Mouse (Mus musculus): ENCODE measurements around the gene Ffar3. TPM values are rescaled to one million over a fixed set of nuclear protein-coding genes. Genes with fewer than 3 reads are reported as not detected.

The Ffar3 gene
- polyA plus RNA-seq, 1 experiment from 2014 or later = 0.83 TPM

DNA sequence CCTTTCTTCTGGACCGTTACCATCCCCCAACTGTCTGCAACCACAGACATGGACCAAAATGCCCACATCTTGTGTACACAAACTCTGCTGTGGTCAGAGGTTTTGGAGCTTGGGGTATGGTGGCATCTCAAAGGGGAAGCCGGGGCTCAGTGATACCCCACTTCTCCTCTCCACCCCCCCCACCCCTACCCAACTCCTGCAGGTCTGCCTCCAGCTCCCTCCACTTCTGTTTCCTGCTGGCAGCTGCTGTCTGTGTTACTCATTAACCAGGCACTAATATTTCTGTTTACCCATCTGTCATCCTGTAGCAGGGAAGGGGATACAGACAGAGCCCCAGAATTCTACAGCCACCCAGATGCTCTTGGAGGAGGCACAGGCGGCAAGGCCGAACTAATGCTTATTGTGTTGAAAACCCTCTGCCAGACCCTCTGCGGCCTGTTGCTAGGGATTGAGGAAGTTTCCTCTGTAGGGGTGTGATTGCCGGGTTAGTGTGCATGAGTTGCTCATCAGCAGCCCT is 43.6 kb downstream of the Ffar3 start:
- Histone ChIP-seq H3K27ac (peak overlapping the region; percentile 63; the same call in 1 of the 2 replicates), H3K9me3 (no peaks in the 10 kb centered on the region), H3K9ac (no peak overlapping the region), H3K4me3 (replicated peaks) (no peak overlapping the region), H3K4me2 (replicated peaks) (peak overlapping the region; percentile 39), H3K36me3 (no peaks in the 10 kb centered on the region), H3K4me1 (replicated peaks) (peaks cover 10% of the 10 kb centered on the region; the same call in 1 of the 2 replicates), H3K27me3 (replicated peaks) (no peaks in the 10 kb centered on the region)
- WGBS = 33% methylated on average over 6 of the region's 6 CpGs
- peak; percentile 90 for ATAC-seq

DNA sequence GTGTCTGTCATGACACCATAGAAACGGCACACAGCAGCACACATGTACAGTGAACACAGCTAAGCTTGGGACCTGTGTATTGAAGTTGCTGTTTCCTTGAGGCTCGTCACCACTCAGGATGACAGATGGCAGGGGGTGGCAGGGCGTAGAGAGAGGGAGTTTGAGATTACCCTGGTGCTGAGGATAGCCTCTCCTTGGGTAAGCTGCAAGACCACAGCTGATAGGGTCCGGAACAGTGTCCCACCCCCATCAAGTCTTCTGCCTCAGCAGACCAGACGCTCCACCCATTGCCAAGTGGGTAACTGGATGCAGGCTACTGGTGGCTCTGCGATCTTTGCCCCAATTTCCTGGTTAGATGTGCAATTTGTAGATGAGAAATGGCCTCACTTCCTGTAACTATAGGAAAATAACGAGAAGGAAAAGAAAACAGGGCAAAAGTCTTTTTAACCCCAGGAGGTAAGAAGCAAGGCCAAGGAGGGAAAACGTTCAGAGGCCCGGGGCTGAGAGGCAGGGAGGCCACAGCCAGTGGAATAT is 44.2 kb downstream of the Ffar3 start:
- Histone ChIP-seq H3K4me1 (replicated peaks) (peaks cover 10% of the 10 kb centered on the region; the same call in 1 of the 2 replicates), H3K27me3 (replicated peaks) (no peaks in the 10 kb centered on the region), H3K4me3 (replicated peaks) (no peak overlapping the region), H3K9me3 (no peaks in the 10 kb centered on the region), H3K27ac (peak overlapping the region; percentile 63), H3K4me2 (replicated peaks) (peak overlapping the region; percentile 39), H3K36me3 (no peaks in the 10 kb centered on the region), H3K9ac (no peak overlapping the region)
- 29% methylated on average over 9 of the region's 9 CpGs for WGBS
- peak; percentile 73 for ATAC-seq

DNA sequence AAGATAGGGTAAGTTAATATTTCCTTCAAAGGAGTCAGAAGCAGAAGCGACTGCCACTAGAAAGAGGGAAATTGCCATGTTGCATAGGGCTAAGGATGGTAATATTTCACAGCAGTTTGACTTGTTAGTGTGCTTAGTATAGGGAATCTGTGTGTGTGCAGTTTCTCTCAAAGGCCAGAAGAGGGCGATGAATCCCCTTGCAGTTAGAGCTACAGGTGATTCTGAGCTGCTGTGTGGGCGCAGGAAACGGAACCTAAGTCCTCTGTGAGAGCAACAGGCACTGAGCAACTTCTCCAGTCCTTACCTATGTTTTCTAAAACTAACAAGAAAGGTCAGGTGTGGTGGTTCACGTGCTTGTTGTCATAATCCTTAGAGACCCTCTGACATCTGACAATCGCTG is 45.7 kb downstream of the Ffar3 start:
- H3K4me2 ChIP-seq (replicated peaks) = no peak overlapping the region
- WGBS = 60% methylated on average over 6 of the region's 6 CpGs
- H3K9ac ChIP-seq = no peak overlapping the region
- ATAC-seq = no peak
- H3K4me3 ChIP-seq (replicated peaks) = no peak overlapping the region
- no peak overlapping the region for H3K27ac ChIP-seq
- H3K27me3 ChIP-seq (replicated peaks) = no peaks in the 10 kb centered on the region
- peaks cover 10% of the 10 kb centered on the region; the same call in 1 of the 2 replicates for H3K4me1 ChIP-seq (replicated peaks)
- no peaks in the 10 kb centered on the region for H3K36me3 ChIP-seq
- no peaks in the 10 kb centered on the region for H3K9me3 ChIP-seq

DNA sequence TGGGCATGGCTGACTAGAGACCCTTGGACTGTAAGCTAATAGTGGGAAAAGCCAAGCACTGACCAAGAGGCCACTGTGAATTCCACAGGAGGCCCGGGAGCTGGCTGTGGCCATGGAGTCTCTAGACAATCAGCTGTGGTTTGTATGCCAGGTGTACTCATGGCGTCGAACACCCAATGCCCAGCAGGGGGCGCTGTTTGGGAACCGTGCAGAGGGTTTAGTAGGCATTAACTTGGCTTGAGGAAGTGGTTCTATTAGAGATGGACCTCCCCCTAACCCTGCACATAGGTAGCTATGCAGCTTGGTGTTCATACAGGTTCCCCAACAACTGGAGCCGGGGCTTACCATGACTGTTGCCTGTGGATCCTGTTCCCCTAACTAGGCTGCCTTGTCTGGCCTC is 50.1 kb downstream of the Ffar3 start:
- H3K27me3 ChIP-seq (replicated peaks) = no peaks in the 10 kb centered on the region
- H3K4me1 ChIP-seq (replicated peaks) = no peaks in the 10 kb centered on the region
- H3K9ac ChIP-seq = no peak overlapping the region
- no peaks in the 10 kb centered on the region for H3K36me3 ChIP-seq
- WGBS = 52% methylated on average over 6 of the region's 6 CpGs
- H3K9me3 ChIP-seq = no peaks in the 10 kb centered on the region
- no peak overlapping the region for H3K4me2 ChIP-seq (replicated peaks)
- H3K4me3 ChIP-seq (replicated peaks) = no peak overlapping the region
- H3K27ac ChIP-seq = no peak overlapping the region
- ATAC-seq = no peak

Other genes starting within 250 kb of the Ffar3 start
- 8.5 and 10.0 TPM in 2 replicates for gene Upk1a, start 243.3 kb downstream of the Ffar3 start, polyA plus RNA-seq (2015; fragmentation: Nextera tagmentation; extraction: Ambion mirVana)
- 1,191 and 1,300 TPM in 2 replicates for gene Cox6b1, start 230.0 kb downstream of the Ffar3 start, polyA plus RNA-seq (2015; fragmentation: Nextera tagmentation; extraction: Ambion mirVana)
- not detected in 2 replicates for gene Etv2, start 220.3 kb downstream of the Ffar3 start, polyA plus RNA-seq (2015; fragmentation: Nextera tagmentation; extraction: Ambion mirVana)
- gene Rbm42, start 205.9 kb downstream of the Ffar3 start, polyA plus RNA-seq (2015; fragmentation: Nextera tagmentation; extraction: Ambion mirVana) = 102 and 107 TPM in 2 replicates
- 38.7 and 40.5 TPM in 2 replicates for gene Haus5, start 191.2 kb downstream of the Ffar3 start, polyA plus RNA-seq (2015; fragmentation: Nextera tagmentation; extraction: Ambion mirVana)
- gene Pmis2, start 184.6 kb downstream of the Ffar3 start, polyA plus RNA-seq (2015; fragmentation: Nextera tagmentation; extraction: Ambion mirVana) = not detected in 2 replicates
- gene 2200002J24Rik, start 157.3 kb downstream of the Ffar3 start, polyA plus RNA-seq (2015; fragmentation: Nextera tagmentation; extraction: Ambion mirVana) = 3.2 and 4.7 TPM in 2 replicates
- gene Atp4a, start 144.0 kb downstream of the Ffar3 start, polyA plus RNA-seq (2015; fragmentation: Nextera tagmentation; extraction: Ambion mirVana) = 1.3 and 2.0 TPM in 2 replicates
- 220 and 257 TPM in 2 replicates for gene Tmem147, start 126.6 kb downstream of the Ffar3 start, polyA plus RNA-seq (2015; fragmentation: Nextera tagmentation; extraction: Ambion mirVana)
- 0.10 and 0.33 TPM in 2 replicates for gene Gapdhs, start 112.5 kb downstream of the Ffar3 start, polyA plus RNA-seq (2015; fragmentation: Nextera tagmentation; extraction: Ambion mirVana)
- 1.4 TPM in 2 replicates for gene Sbsn, start 104.7 kb downstream of the Ffar3 start, polyA plus RNA-seq (2015; fragmentation: Nextera tagmentation; extraction: Ambion mirVana)
- gene Dmkn, start 92.4 kb downstream of the Ffar3 start, polyA plus RNA-seq (2015; fragmentation: Nextera tagmentation; extraction: Ambion mirVana) = 4.6 and 5.3 TPM in 2 replicates
- 1.9 and 2.8 TPM in 2 replicates for gene Krtdap, start 68.3 kb downstream of the Ffar3 start, polyA plus RNA-seq (2015; fragmentation: Nextera tagmentation; extraction: Ambion mirVana)
- gene Ffar2, start 32.4 kb downstream of the Ffar3 start, polyA plus RNA-seq (2015; fragmentation: Nextera tagmentation; extraction: Ambion mirVana) = 10.9 and 15.5 TPM in 2 replicates
- gene Ffar1, start 5.4 kb upstream of the Ffar3 start, polyA plus RNA-seq (2015; fragmentation: Nextera tagmentation; extraction: Ambion mirVana) = 0.25 and 0.27 TPM in 2 replicates
- 0.38 and 0.59 TPM in 2 replicates for gene Cd22, start 24.2 kb upstream of the Ffar3 start, polyA plus RNA-seq (2015; fragmentation: Nextera tagmentation; extraction: Ambion mirVana)
- gene Mag, start 58.7 kb upstream of the Ffar3 start, polyA plus RNA-seq (2015; fragmentation: Nextera tagmentation; extraction: Ambion mirVana) = 0.24 and 0.40 TPM in 2 replicates
- not detected in 2 replicates for gene Hamp2, start 68.5 kb upstream of the Ffar3 start, polyA plus RNA-seq (2015; fragmentation: Nextera tagmentation; extraction: Ambion mirVana)
- gene Hamp, start 87.9 kb upstream of the Ffar3 start, polyA plus RNA-seq (2015; fragmentation: Nextera tagmentation; extraction: Ambion mirVana) = 0.41 TPM in 1 of 2 replicates, not detected in the other
- 17.5 and 18.1 TPM in 2 replicates for gene Usf2, start 100.6 kb upstream of the Ffar3 start, polyA plus RNA-seq (2015; fragmentation: Nextera tagmentation; extraction: Ambion mirVana)
- gene Lsr, start 117.3 kb upstream of the Ffar3 start, polyA plus RNA-seq (2015; fragmentation: Nextera tagmentation; extraction: Ambion mirVana) = 146 and 163 TPM in 2 replicates
- gene Fam187b, start 117.6 kb upstream of the Ffar3 start, polyA plus RNA-seq (2015; fragmentation: Nextera tagmentation; extraction: Ambion mirVana) = 10.1 and 11.4 TPM in 2 replicates
- 21.7 and 29.8 TPM in 2 replicates for gene Fxyd5, start 186.3 kb upstream of the Ffar3 start, polyA plus RNA-seq (2015; fragmentation: Nextera tagmentation; extraction: Ambion mirVana)
- 20.3 and 20.7 TPM in 2 replicates for gene Fxyd7, start 195.3 kb upstream of the Ffar3 start, polyA plus RNA-seq (2015; fragmentation: Nextera tagmentation; extraction: Ambion mirVana)
- gene Fxyd1, start 201.0 kb upstream of the Ffar3 start, polyA plus RNA-seq (2015; fragmentation: Nextera tagmentation; extraction: Ambion mirVana) = 64.5 and 80.1 TPM in 2 replicates
- 1.5 TPM in 2 replicates for gene Lgi4, start 203.2 kb upstream of the Ffar3 start, polyA plus RNA-seq (2015; fragmentation: Nextera tagmentation; extraction: Ambion mirVana)
- 70.8 and 77.4 TPM in 2 replicates for gene Fxyd3, start 220.5 kb upstream of the Ffar3 start, polyA plus RNA-seq (2015; fragmentation: Nextera tagmentation; extraction: Ambion mirVana)

All from intestine, embryonic 15.5 days (tissue).